26 mouse cellular contexts compared by ENCODE assay signal in the genomic region with DNA sequence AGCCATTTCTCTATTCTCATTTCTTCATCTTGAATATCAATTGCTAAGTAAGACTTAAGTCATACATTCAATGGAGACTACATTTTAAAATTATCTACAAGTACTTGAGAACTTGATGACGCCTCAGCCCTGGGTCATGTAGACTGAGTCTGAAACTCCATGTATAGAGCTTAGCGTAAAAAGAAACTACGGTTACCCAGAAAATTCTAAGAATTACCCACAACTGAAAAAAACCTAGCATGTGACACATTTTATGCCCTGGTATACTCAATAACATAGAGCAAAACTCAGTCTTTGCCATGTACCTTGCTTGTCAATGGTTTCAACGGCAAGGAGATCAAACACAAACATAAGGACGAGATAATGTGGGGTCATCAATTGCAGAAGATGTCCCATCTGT. TPM values are rescaled to one million over a fixed set of nuclear protein-coding genes. Genes with fewer than 3 reads are reported as not detected.
DNase-seq lines count a peak whose midpoint lies in the region; ATAC-seq lines count a peak whose summit lies in the region.
"Had no signal": no experiment of that assay in that cellular context is flagged by ENCODE, and none has a peak within 500 bp of the region (broad histone marks: within the 10 kb centered on the region; RNA-seq: fewer than 3 reads in every experiment).

TSS of gene Gm17490 (minus strand) at position 375 of the 400 bp plus-strand sequence.

- 95% methylated on average over 5 of the region's 5 CpGs for WGBS in forebrain, embryonic 13.5 days

- peak; percentile 47 for ATAC-seq in activated CD4-positive, CD25-positive, alpha-beta regulatory T cell, adult 4 months
- ATAC-seq in inflammation-experienced regulatory T-cells, adult 6 months = peak; percentile 41
- ATAC-seq in forebrain, embryonic 13.5 days = no peak
- ATAC-seq: forebrain, embryonic 15.5 days; forebrain, postnatal 0 days; Patski had no signal

- no peaks in the 10 kb centered on the region for H3K36me3 ChIP-seq in forebrain, embryonic 13.5 days (ENCODE audit: poor library complexity, severe bottlenecking)
- H3K36me3 ChIP-seq: embryonic facial prominence, embryonic 13.5 days; embryonic facial prominence, embryonic 15.5 days; forebrain, embryonic 10.5 days; forebrain, embryonic 12.5 days; forebrain, embryonic 15.5 days; G1E had no signal

- H3K4me1 ChIP-seq in forebrain, embryonic 13.5 days = no peaks in the 10 kb centered on the region
- H3K4me1 ChIP-seq: embryonic facial prominence, embryonic 13.5 days; embryonic facial prominence, embryonic 15.5 days; forebrain, embryonic 10.5 days; forebrain, embryonic 12.5 days; forebrain, embryonic 15.5 days had no signal

- DNase-seq in CD4-positive, CD25-positive, alpha-beta regulatory T cell, adult 2 months (ENCODE audit: low read depth, low spot score) = peak; percentile 64
- no peak for DNase-seq in cerebellum, postnatal 14 days
- DNase-seq: adrenal gland, adult 8-10 months; adrenal gland, postnatal 14 days; adrenal gland, postnatal 36 days; B cell, adult 2 months; cerebellum, adult 11-12 months; cerebellum, adult 2 months; cerebellum, adult 9-10 months; cerebellum, postnatal 10 days; cerebellum, postnatal 36 days; embryo, embryonic 11 days; forebrain, postnatal 0 days had no signal

- no peak within 1 kb of the TSS for H3K4me3 ChIP-seq in forebrain, embryonic 13.5 days
- H3K4me3 ChIP-seq: embryonic facial prominence, embryonic 13.5 days; embryonic facial prominence, embryonic 15.5 days; erythroblast, embryonic 14.5 days; forebrain, embryonic 10.5 days; forebrain, embryonic 12.5 days; forebrain, embryonic 15.5 days had no signal

- no peak within 1 kb of the TSS for H3K9ac ChIP-seq in forebrain, embryonic 13.5 days
- H3K9ac ChIP-seq: embryonic facial prominence, embryonic 13.5 days; embryonic facial prominence, embryonic 15.5 days; forebrain, embryonic 12.5 days; forebrain, embryonic 15.5 days; forebrain, postnatal 0 days had no signal

- H3K27me3 ChIP-seq in forebrain, embryonic 13.5 days = no peaks in the 10 kb centered on the region
- H3K27me3 ChIP-seq: CH12.LX; embryonic facial prominence, embryonic 13.5 days; embryonic facial prominence, embryonic 15.5 days; forebrain, embryonic 12.5 days; forebrain, embryonic 15.5 days had no signal

- no peak within 1 kb of the TSS for H3K4me2 ChIP-seq in forebrain, embryonic 13.5 days
- H3K4me2 ChIP-seq: embryonic facial prominence, embryonic 13.5 days; embryonic facial prominence, embryonic 15.5 days; forebrain, embryonic 12.5 days; forebrain, embryonic 15.5 days had no signal

- H3K9me3 ChIP-seq in forebrain, embryonic 13.5 days (replicated peaks) = no peaks in the 10 kb centered on the region
- H3K9me3 ChIP-seq: embryonic facial prominence, embryonic 13.5 days; embryonic facial prominence, embryonic 15.5 days; forebrain, embryonic 10.5 days; forebrain, embryonic 12.5 days; forebrain, embryonic 15.5 days; G1E had no signal

- no peak within 1 kb of the TSS for H3K27ac ChIP-seq in forebrain, embryonic 13.5 days
- H3K27ac ChIP-seq: embryonic facial prominence, embryonic 13.5 days; embryonic facial prominence, embryonic 15.5 days; forebrain, embryonic 10.5 days; forebrain, embryonic 12.5 days; forebrain, embryonic 15.5 days had no signal

RNA-seq across cellular contexts. Expression of gene Gm17490, which starts in this region (rescaled TPM):
- not detected for polyA plus RNA-seq in activated CD4-positive, CD25-positive, alpha-beta regulatory T cell, adult 4 months (2017; shearing (Covaris generic))
- not detected for polyA plus RNA-seq in inflammation-experienced regulatory T-cells, adult 6 months (2017; shearing (Covaris generic))
- not detected in 2 replicates for polyA plus RNA-seq in forebrain, embryonic 13.5 days (2015; fragmentation: Nextera tagmentation; extraction: Ambion mirVana)
- polyA plus RNA-seq: cerebellum, adult 2 months; embryonic facial prominence, embryonic 11.5 days; embryonic facial prominence, embryonic 13.5 days; embryonic facial prominence, embryonic 15.5 days; erythroblast, embryonic 14.5 days; forebrain, embryonic 10.5 days; forebrain, embryonic 12.5 days; forebrain, embryonic 15.5 days; forebrain, postnatal 0 days; G1E; Patski had no signal

Comparison
In these comparisons a context has a peak if more than half of its experiments do, and no peak if none do; other contexts are left out.
1. Peak in ATAC-seq in activated CD4-positive, CD25-positive, alpha-beta regulatory T cell, adult 4 months; RNA of the gene not detected or under 1 TPM.
2. Peak in ATAC-seq in inflammation-experienced regulatory T-cells, adult 6 months; RNA of the gene not detected or under 1 TPM.